Mouse (Mus musculus) spleen, postnatal 36 days (tissue): ENCODE data around the gene Hspa12b.

ENCODE experiments used
- DNase-seq, 2 experiments: peaks; one replicate each; pipeline ENCODE4 v3.0.0; 2022; ENCODE audit warnings: low spot score in 2 of 2, mixed read lengths in 1 of 2

Gene Hspa12b

DNA sequence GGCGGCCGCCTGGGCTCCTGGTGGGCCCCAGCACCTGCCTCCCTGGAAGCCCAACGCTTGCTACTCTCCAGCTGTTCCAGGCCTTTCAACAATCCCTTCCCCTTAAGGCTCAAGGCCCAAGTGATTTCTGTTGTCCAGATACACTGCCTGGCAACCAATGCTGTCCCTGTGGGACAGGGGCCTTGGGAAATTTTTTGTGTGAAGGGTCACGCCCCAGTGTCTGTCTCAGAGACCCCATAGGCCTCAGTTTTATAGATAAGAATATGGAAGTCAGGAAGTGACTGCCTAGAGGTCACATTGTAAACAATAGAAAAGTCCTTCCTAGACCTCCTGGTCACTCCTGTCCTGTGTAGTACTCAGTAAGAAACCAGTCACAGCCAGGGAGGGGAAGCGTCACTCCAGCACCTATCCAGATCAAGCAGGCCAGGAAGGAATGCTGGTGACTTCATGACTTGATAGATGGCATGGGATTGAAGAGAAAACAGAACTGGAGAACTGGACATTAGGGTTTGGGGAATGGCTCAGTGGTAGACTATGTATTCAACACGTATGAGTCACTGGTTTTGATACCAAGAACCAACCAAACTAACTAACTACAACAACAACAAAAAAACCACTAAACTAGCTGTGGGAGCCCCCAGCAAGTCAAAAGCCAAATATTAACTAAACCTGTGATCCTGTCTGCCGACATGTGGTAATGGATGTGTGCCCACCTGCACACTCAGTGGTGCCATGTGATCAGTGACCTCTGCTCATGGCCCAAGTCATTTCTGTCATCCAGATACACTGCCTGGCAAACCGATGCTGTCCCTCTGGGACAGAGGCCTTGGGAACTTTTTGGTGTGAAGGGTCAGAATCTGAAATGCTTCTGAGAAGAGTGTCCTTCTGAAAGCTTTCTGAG is 21.5 kb downstream of the Hspa12b start:
- no peak for DNase-seq

DNA sequence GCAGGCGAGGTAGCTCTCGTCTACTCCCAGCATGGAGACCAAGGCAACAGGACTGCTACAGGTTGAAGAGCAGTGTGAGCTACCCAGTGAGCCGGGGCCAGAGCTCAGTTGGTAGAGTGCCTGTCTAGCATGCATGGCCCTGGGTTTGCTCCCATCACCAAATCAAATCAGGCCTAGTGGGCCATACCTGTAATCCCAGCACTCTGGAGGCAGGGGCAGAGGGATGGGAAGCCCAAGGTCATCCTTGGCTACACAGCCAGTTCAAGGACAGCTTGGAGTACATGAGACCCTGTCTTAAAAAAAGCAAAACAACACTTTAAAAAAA is 22.1 kb downstream of the Hspa12b start:
- no peak for DNase-seq

DNA sequence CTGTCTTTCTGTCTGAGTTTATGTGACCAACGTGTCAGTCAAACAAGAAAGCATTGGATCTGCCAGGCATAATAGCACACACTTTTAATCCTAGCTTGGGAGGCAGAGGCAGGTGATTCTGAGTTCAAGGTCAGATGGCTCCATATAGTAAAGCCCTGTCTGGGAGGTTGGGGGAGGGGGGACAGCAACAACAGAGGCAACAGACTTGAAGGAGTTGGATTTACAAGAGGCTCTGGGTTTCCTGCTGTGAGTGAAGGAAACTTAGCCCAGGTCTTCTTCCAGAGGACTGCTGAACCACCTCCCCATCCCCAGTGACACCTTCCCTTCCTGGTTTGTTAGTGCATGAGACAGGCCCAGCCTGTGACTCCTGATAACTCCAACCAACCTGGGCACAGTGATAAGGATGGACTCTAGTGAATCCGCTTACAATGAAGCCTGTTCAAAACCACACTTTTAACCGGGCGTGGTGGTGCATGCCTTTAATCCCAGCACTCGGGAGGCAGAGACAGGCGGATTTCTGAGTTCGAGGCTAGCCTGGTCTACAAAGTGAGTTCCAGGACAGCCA is 25.2 kb downstream of the Hspa12b start:
- peak; percentile 25 to 60 for DNase-seq

DNA sequence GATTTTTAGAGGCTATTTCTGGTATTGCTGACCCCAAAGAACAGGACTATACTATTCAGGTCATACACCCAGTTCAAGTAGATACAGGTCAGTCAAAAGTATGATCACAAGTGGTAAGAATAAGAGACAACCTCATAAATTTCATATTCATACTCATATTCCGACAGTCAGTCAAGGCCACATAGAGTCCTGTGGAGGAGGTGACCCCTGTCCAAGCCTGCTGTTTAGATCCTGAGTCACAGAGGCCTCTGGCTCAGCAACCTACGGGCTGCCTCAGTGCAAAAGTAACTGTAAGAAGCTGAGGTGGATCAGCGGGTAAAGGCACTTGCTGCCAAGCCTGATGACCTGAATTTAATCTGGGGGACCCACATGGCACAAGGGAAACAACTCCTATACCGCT is 27.0 kb downstream of the Hspa12b start:
- no peak for DNase-seq

DNA sequence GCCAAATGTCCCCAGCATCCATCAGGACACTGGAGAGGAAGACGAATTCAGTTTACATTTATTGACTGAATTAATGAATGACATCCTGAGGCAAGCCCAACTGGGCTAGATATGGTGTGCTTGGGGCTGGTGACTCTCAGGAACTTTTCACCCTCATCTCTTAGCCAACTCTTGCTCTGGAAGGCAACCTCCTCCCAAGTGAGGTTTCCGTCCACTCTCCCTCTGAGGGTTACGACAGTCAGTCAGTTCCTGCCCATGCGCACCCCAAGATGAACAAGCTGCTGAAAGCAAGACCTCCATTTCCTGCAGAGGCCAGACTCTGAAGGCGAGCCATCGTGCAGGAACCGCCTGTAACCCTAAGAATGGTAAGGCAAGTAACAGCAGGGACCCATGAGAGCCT is 29.9 kb downstream of the Hspa12b start:
- DNase-seq, result no peak

DNA sequence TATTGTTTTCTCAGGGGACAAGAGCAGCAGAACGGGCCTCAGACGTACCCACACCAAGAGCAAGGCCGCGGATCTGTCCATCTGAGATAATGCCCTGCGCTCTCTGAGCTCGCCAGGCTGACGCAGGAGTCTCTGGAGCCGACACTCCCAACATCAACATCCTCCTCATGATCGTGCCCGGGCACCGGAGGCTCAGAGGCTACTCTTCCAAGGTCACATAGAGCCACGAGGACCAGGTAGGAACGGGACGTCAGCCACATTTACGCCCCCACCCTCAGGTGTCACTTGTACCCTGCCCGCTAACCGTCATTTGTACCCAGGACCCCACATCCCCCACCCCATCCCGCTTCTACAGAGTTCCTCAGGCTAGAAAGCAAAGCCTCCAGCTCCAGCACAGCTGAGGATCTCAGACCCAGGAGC is 32.4 kb downstream of the Hspa12b start:
- peak; percentile 46 to 63 for DNase-seq

DNA sequence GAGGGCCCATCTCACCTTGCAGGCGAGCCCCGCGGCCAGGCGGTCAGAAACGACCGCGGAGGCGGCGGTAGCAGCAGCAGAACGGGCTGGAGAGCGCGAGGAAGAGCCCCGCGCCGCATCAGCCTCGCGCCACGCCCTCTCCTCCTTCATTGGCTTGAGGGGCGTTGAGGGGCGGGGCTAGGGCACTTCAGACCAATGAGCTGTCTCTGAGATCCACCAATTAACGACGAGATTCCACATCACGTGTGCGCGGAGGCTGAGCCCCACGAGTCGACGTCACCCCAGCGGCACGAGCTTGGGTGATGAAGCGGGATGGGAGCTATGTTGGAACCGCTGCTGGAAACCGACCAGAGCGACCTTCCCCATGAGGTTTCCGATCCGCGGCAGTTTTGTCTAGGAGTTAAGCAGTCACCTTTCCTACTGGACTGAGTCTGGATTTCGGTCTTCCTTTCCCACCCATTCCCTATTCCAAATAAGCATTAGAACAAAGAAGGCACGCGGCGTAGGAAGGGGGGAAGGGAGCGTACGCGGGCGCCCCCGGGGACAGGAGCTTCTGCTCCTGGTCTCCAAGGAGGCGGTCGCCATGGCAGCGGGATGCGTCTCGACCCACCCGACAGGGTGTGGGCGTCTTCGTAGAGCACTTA is 33.0 kb downstream of the Hspa12b start, which contains the start of gene 1700037H04Rik:
Gene 1700037H04Rik, minus strand, starts transcription at position 144 of the 644 bp plus-strand sequence.
- DNase-seq, result peak; percentile 95 to 97

DNA sequence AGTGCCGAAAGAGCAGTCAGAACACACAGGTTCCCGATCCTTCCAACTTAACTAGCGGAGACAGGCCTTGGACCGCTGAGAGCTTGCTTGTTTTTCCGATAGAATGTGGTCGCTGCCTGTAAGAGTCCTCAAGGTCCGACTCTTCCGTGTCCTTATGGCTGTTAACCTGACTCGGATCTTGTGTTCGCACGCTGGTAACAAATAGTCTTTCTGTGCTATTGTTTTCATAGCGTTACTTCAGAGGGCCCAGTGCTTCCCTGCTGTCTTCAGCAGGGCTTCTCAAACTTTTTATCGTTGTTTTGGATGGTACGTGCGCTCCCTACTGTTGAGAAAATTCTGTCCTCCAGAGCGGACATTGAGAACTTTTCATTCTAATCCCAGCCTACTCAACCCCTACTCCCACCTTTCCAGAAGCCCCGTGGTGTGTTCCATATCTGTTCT is 33.6 kb downstream of the Hspa12b start:
- DNase-seq, result peak in 1 of 2 experiments; percentile 23

DNA sequence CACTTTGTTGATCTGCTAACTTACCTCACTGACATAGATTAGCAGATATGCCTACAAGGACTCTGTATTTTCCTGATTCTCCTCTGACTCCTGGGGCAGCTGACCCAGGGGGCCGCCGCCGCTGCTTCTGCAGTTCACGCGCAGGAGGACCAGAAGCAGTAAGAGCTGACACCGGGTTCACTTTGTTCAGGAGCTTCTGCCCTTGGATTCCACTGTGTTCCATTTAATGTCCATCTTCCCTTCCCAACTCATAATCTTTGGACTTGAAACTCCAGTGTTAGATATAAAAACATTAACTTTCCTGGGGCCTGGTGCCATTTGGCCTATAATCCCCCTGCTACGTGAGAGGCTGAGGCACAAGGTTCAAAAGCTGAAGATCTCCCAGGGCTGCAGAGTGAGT is 36.8 kb downstream of the Hspa12b start:
- DNase-seq, result no peak

DNA sequence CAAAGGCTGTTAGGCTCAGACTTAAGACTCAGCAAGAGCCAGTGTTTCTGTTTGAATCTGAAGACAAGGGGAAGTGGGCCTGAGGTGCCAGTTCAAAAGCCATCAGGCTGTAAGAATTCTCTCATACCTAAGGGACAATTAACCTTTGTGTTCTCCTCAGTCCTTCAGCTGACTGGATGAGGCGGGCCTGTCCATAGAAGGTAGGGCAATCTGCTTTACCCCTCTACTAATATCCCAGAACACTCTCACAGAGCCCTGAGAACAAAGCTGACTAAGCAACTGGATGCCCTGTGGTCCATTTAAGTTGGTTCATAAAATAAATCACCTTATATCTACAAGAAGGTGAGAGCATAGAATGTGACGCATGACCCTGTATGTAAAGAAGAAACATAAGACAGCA is 39.1 kb downstream of the Hspa12b start:
- no peak for DNase-seq

DNA sequence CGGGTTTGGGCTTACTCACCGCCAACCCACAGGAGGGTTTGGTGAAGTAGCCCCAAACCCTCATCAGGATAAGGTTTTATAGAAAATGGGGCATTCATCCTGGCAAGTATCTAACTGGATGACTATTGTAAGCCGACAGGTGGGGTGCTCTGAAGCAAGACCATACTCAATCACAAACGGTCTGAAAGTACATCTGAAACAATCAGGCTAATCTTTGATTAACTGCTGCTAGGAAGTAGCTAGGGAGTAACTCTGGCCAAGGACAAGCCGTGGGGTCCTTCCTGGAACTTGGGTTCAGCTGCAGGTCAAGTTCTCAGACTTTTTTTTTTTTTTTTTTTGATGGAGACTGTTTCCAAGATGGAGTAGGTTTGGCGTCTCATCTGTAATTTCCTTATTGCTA is 40.9 kb downstream of the Hspa12b start:
- DNase-seq, result no peak

DNA sequence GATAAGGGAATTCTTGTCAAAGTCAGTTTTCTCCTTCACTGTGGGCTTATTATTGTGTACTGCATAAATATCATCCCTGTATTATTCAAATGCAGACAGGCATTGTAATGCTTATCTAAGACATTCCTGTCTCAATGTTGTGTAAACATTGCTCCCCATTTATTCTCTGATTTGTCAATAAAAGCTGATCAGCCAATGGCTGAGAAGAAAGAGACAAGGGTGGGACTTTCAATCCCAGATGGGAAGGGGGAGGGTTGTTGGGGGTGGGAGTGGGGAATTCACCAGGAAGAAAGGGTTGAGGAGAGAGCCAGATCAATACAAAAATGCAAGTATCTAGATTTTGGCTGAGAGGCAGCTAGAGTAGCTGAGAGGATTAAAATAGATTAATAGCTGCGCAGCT is 41.8 kb downstream of the Hspa12b start:
- no peak for DNase-seq

DNA sequence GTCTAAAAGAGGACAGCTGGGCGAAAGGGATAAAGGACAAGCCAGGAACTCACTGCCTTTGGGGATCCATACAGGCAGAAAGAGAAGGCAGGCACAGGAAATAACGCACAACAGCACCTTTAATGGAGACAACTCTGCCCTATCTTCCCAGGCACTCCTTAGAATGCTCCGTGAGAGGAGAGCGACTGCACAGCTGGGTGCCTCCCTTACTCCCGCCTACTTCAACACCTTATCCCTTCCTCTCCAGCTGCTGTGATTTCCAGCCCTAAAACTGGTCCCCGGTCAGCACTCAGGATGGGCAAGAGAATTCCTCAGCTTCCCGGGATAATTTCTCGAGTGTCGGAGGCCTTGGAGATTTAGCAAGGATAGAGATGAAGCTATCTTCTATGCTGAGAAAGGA is 43.9 kb downstream of the Hspa12b start:
- DNase-seq, result no peak

DNA sequence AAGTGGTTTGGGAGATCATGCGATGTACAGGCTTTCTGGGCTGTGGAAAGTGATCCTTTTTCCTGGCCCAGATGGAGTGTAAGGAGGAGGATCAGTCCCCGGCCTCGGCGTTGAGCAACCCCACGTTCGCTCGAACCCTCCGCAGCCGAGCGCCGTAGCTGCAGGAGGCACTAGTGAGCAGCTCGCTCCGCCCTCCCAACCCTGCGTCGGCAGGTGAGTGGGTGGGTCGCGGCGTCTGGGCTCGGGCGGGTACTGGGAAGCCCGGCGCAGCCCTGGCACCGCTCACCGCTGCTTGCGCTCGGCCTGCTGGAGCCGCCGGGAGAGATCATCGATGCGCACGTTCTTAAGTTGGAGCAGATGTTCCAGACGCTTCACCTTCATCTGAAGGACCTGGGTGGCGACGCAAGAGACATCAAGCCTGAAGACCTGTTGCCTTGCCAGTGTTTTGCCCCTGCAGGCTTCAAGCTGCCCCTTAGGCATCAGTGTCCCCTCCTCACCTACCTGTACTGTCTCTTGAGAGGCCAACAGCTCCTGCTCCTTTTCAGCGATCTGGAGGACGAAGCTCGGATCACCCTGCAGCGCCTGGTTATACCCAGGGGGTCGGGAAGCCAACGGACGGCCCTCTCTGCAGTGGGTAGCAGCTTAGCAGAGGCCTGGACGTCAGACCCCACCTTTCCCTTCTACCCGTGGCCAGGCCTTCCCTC is 44.5 kb downstream of the Hspa12b start:
- DNase-seq, result peak; percentile 67

DNA sequence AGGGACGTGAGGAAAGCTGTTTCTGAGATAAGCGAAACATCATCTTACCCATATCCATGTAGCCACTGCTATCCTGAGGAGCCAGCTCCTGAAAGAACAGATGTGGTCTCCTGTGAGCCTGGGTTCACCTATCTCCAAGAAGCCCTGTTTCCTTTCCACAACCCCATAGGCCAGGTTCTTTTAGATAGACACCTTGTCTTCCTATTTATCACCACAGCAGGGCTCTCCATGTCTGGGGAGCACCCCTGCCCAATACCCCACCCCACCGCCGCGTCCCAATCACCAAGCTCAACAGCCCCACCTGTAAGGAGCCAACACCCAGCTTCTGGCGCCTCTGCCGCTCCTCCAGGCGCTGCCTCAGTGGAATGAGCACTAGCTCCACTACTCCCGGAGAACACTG is 45.2 kb downstream of the Hspa12b start:
- no peak for DNase-seq

DNA sequence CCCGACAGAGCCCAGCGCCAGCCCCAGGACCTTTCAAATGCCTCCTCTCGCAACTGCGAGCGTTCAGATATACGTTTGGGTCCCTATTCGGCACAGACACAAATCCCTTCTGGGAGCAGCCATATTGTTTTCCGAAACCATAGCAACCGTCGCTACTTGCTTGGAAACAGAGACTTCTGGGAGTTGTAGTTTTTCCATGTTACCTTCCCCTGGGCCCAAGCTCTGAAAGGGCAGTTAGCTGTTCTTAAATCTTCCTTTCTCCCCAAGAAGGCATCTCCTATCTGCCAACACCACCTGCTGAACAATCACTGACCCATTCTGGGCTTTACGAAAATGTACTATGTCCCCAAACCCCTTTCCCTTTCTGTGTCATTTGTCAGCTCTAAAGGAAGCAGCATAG is 47.6 kb downstream of the Hspa12b start:
- DNase-seq, result peak; percentile 66 to 75

DNA sequence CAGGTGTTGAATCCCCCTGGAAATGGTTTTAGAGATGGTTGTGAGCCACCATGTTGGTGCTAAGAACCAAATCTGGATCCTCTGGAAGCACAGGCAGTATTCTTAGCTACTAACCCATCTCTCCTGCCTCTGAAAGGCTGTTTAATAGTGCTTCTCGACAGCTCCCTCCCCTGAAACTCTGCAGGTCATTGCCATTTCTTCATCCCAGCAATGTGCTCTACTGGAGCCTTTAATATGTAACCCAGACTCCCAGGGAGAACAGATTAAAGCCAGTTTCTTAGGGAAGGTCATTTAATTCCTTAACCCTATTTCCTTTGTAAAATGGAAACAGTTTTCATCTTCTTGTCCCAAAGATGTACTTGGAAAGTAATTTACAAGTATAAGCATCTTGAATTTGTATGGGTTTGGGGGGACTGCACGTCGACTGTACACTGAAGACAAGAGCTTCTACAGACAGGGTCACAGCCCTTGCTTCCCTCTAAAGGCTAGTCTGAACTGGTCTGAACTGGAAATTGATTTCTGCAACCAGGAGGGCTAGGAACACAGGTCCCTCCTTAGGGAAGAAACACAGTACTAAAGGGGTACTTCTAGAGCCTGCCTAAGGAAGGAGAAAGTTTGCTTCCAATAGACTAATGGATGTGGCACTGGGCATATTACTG is 48.3 kb downstream of the Hspa12b start:
- DNase-seq, result no peak

DNA sequence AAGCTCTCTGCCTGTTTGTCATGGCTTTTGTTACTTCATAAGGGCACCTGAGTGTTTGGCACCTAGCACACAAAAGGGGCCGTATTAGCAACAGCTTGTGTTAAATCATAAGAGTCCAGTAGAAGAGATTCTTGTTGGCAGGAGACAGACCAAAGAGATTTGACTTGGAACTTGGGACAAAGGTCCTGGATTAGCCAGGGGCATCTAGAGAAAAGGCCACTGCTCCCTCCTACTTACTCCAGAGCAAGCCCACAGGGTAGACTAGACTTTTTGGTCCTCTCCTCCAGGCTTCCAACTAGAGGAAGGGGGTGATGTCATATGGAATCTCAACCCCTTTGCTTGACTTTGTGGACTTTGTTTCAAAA is 48.8 kb downstream of the Hspa12b start:
- no peak for DNase-seq

DNA sequence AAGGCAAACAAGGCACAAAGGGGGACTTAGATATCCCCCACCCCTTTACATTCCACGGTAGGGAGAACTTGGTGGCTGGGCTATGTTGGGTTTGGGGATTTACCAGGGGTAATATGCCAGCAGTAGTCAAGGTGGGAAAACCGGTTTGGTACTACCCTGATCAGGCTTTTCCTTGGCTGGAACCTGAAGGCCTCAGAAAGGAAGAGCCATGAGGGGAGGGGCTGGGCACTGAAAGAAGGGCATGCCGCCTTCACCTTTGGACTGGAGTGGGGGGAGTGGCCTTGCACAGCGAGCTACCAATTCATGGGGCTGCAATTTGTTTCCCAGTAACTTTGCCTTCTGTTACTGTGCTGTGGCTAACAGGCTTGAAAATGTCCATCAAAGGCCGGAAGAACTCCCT is 49.4 kb downstream of the Hspa12b start:
- DNase-seq, result no peak

DNA sequence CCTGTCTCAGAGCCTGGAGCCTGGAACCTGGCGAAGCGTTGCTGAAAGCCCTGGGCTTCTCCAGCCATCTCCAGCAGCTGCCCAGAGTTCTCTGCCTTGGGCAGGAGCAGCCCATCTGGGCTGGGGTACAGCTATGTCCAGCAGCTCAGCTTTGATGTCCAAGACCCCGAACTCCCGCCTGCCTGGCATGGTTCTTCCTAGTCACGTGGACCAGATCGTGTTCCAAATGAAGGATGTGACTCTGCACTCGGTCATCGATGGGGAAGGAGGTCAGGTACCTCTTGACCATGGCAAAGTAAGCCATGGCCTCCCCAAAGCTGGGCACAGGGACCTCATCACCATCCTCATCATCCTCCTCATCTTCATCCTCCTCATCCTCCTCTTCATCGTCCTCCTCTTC is 50.9 kb downstream of the Hspa12b start:
- DNase-seq, result no peak

DNA sequence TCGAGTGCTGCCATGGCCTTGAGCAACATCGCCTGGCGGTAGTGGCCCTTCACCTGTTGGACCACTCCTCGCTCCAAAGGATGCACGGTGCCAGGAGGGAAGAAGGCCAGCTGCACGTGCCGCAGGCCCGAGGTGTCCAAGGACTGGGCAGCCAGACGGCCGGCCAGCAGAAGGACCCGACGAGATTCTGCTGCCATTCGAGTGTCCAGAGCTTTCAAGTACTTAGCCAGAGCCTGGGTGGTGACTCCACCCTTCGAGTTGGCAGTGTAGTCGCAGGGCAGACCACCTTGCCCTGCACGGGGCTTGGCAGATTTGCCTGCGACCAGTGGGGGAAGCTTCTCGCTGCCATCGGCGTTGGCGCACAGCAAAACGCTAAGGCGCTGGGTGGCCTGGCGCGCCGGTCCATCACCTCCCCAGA is 51.8 kb downstream of the Hspa12b start:
- no peak for DNase-seq
